Mouse (Mus musculus): Measurements from ENCODE around the gene Tsga10ip.

GRCm38 (mm10) chr19:5370932-5371331 lies 31.4 kb downstream of the Tsga10ip start:
- no peak for TF ChIP-seq CTCF (IDR thresholded peaks at IDR 0.05; ENCODE audit: low read depth, low read length)
- TF ChIP-seq POLR2A (IDR thresholded peaks at IDR 0.05; ENCODE audit: extremely low read depth, insufficient read depth, low read length), result no peak
